8 mouse cellular contexts compared by ENCODE assay signal in the genomic region with DNA sequence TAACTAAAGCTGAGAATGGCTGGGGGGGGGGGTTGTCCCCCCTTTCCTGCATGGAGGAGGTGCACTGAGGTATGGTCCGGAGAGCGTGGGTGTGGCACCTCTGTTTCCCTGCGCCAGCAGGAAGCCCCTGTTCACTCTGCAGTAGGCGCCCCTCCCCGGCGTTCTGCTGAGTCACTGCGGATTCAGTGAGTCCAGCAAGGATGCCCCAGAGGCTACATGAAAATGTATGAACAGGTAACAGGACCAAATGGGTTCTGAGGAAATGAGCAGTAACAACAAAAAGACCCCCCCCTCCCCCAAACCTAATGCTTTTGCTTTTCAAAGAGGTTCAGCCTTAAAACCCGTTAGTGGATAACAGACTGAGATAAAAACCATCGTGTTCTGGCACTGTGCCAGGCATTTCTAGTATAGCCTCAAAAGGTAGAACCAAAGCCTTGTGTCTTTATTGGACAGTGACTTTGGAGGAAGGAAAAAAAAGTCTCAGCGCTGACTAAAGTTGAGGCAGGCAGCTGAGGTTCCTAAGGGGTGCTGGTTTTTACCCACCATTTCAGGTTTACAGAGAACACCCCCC. TPM values are rescaled to one million over a fixed set of nuclear protein-coding genes. Genes with fewer than 3 reads are reported as not detected.
DNase-seq lines count a peak whose midpoint lies in the region; ATAC-seq lines count a peak whose summit lies in the region.

No protein-coding gene starts in this region.

- DNase-seq in liver, embryonic 11.5 days (ENCODE audit: low spot score) = no peak
- no peak for DNase-seq in liver
- peak; percentile 26 for DNase-seq in cerebellum, adult 8-10 months
- DNase-seq in kidney, postnatal 4 days = peak; percentile 62 to 69
- peak; percentile 40 for DNase-seq in naive thymus-derived CD4-positive, alpha-beta T cell, adult 2 months (ENCODE audit: low read depth)
- DNase-seq in gastrocnemius, postnatal 10 days = no peak
- no peak for DNase-seq in urinary bladder, postnatal 10 days (ENCODE audit: low spot score)

- peaks cover 13% of the 10 kb centered on the region for H3K36me3 ChIP-seq in liver, embryonic 11.5 days (ENCODE audit: control insufficient read depth, insufficient read depth, low read length)
- H3K36me3 ChIP-seq in heart, embryonic 14.5 days (ENCODE audit: control insufficient read depth, insufficient read depth, low read length) = peaks cover 38% of the 10 kb centered on the region

- 46% methylated on average over 10 of the region's 10 CpGs for WGBS in liver, embryonic 11.5 days
- 53% methylated on average over 10 of the region's 10 CpGs for WGBS in heart, embryonic 14.5 days

- H3K4me3 ChIP-seq in liver, embryonic 11.5 days (ENCODE audit: low read depth, low read length) = peak overlapping the region; percentile 52
- H3K4me3 ChIP-seq in heart, embryonic 14.5 days (ENCODE audit: control insufficient read depth in 1 of 2, insufficient read depth in 1 of 2, low read depth in 1 of 2, low read length in 2 of 2) = peak overlapping the region; percentile 54 to 77

- H3K9me3 ChIP-seq in liver, embryonic 11.5 days (ENCODE audit: control insufficient read depth, low read length) = peaks cover 25% of the 10 kb centered on the region
- peaks cover 45% of the 10 kb centered on the region for H3K9me3 ChIP-seq in heart, embryonic 14.5 days (ENCODE audit: control insufficient read depth, low read length)

- H3K4me2 ChIP-seq in liver, embryonic 11.5 days = peak overlapping the region; percentile 32
- peak overlapping the region; percentile 81 for H3K4me2 ChIP-seq in heart, embryonic 14.5 days (ENCODE audit: low read length)

- peak overlapping the region; percentile 66 for H3K27ac ChIP-seq in liver, embryonic 11.5 days (ENCODE audit: low read depth, low read length)
- peak overlapping the region; percentile 77 to 82 for H3K27ac ChIP-seq in heart, embryonic 14.5 days (replicated peaks in 1 of 2; ENCODE audit: control insufficient read depth in 1 of 2, insufficient read depth in 1 of 2, low read depth in 2 of 2, low read length in 2 of 2)

- H3K4me1 ChIP-seq in liver, embryonic 11.5 days (replicated peaks; ENCODE audit: control insufficient read depth, insufficient read depth, low read length) = no peaks in the 10 kb centered on the region
- peaks cover 0 to 3% of the 10 kb centered on the region in 2 experiments; a peak in 1 of 4 replicates for H3K4me1 ChIP-seq in heart, embryonic 14.5 days (ENCODE audit: control insufficient read depth in 2 of 2, insufficient read depth in 2 of 2, low read length in 2 of 2)

- no peak for ATAC-seq in liver, embryonic 11.5 days (replicated peaks; ENCODE audit: low FRiP score)
- no peak for ATAC-seq in heart, embryonic 14.5 days (ENCODE audit: insufficient number of reproducible peaks, insufficient read depth, low FRiP score, low read depth)

- peak overlapping the region; percentile 25; the same call in 1 of the 2 replicates for H3K9ac ChIP-seq in liver, embryonic 11.5 days (ENCODE audit: low read depth, low read length)
- H3K9ac ChIP-seq in heart, embryonic 14.5 days (ENCODE audit: low read length) = peak overlapping the region; percentile 77

- H3K27me3 ChIP-seq in liver, embryonic 11.5 days (replicated peaks; ENCODE audit: control insufficient read depth, insufficient read depth, low read length) = peaks cover 39% of the 10 kb centered on the region
- H3K27me3 ChIP-seq in heart, embryonic 14.5 days (ENCODE audit: control insufficient read depth, insufficient read depth, low read length) = no peaks in the 10 kb centered on the region

RNA-seq across cellular contexts. Expression of a gene that starts 15.9 kb away (rescaled TPM):
- polyA plus RNA-seq in liver, embryonic 11.5 days (2014; fragmentation: Nextera tagmentation; extraction: Ambion mirVana) = 800 and 828 TPM in 2 replicates
- polyA plus RNA-seq in heart, embryonic 14.5 days (2014; fragmentation: Nextera tagmentation; extraction: Ambion mirVana) = 2,556 and 2,705 TPM in 2 replicates
- 100 to 1,000 TPM; 211 to 268 TPM for total RNA-seq in gastrocnemius, postnatal 10 days (2021)

RNA-seq across cellular contexts. Expression of a gene that starts 45.7 kb away (rescaled TPM):
- polyA plus RNA-seq in liver, embryonic 11.5 days (2014; fragmentation: Nextera tagmentation; extraction: Ambion mirVana) = 12.0 and 14.3 TPM in 2 replicates
- polyA plus RNA-seq in heart, embryonic 14.5 days (2014; fragmentation: Nextera tagmentation; extraction: Ambion mirVana) = 9.6 and 11.3 TPM in 2 replicates
- 1 to 10 TPM; 3.4 to 3.7 TPM for total RNA-seq in gastrocnemius, postnatal 10 days (2021)

Comparison
In these comparisons a context has a peak if more than half of its experiments do, and no peak if none do; other contexts are left out.
1. DNase-seq: peak in cerebellum, adult 8-10 months (single experiment), kidney, postnatal 4 days (2 of 2) and naive thymus-derived CD4-positive, alpha-beta T cell, adult 2 months (single experiment); none in liver, embryonic 11.5 days (single experiment), liver (single experiment), gastrocnemius, postnatal 10 days (single experiment) and urinary bladder, postnatal 10 days (single experiment).